Mouse (Mus musculus) liver, adult 2 months (tissue): Measurements from ENCODE around the gene Spem2. TPM values are rescaled to one million over a fixed set of nuclear protein-coding genes. Genes with fewer than 3 reads are reported as not detected.

Experiments used
- DNase-seq: peaks from one replicate; pipeline ENCODE4 v3.0.0-alpha.2; 2011; ENCODE audit warnings: low read depth, low spot score; ENCODE audit errors: extremely low read depth
- H3K27ac ChIP-seq: fragments of 200-500 bp; replicated peaks from 2 replicates; pipeline ENCODE4 v1.5.1; 2012; ENCODE audit warnings: low read depth, mild to moderate bottlenecking, control low read depth, inconsistent platforms, low read length; ENCODE audit not compliant: insufficient read depth
- H3K27me3 ChIP-seq: fragments of 200-500 bp; 2 replicates; pipeline ENCODE4 v1.6.1; 2012; ENCODE audit warnings: mild to moderate bottlenecking, moderate library complexity, low read length, inconsistent platforms; ENCODE audit not compliant: control insufficient read depth, insufficient read depth
- H3K36me3 ChIP-seq: fragments of 200-500 bp; 2 replicates; pipeline ENCODE4 v1.6.1; 2012; ENCODE audit warnings: low read length, inconsistent platforms; ENCODE audit not compliant: control insufficient read depth, insufficient read depth
- H3K4me1 ChIP-seq: fragments of 200-500 bp; 2 replicates; pipeline ENCODE4 v1.6.1; 2011; ENCODE audit warnings: low read length; ENCODE audit not compliant: control insufficient read depth, insufficient read depth
- H3K4me3 ChIP-seq: fragments of 200-500 bp; 2 replicates; pipeline ENCODE4 v1.5.1; 2011; ENCODE audit warnings: low read depth, mild to moderate bottlenecking, control low read depth, low read length, moderate library complexity; ENCODE audit not compliant: insufficient read depth
- H3K79me2 ChIP-seq: fragments of 200-500 bp; 2 replicates; pipeline ENCODE4 v1.6.1; 2012; ENCODE audit warnings: inconsistent platforms, mild to moderate bottlenecking, low read length, moderate library complexity; ENCODE audit not compliant: control insufficient read depth, insufficient read depth
- H3K9ac ChIP-seq: fragments of 200-500 bp; 2 replicates; pipeline ENCODE4 v1.6.1; 2012; ENCODE audit warnings: low read depth, mild to moderate bottlenecking, control low read depth, inconsistent platforms, low read length
- CTCF ChIP-seq: fragments of 200-500 bp; IDR thresholded peaks from 2 replicates; pipeline ENCODE4 v1.5.1; 2011; ENCODE audit warnings: low read depth, low read length, control low read depth
- POLR2A ChIP-seq: fragments of 200-500 bp; IDR thresholded peaks from 2 replicates; pipeline ENCODE4 v1.6.1; 2011; ENCODE audit warnings: low read length, control low read depth; ENCODE audit not compliant: insufficient read depth; ENCODE audit errors: extremely low read depth
- WGBS: fragments of 180-500 bp; shearing (Covaris S2); methylation state at CpG from one replicate; pipeline ENCODE4 v1.1.7; 2018; 5-methylcytosine and 5-hydroxymethylcytosine counted together
- polyA plus RNA-seq: library from polyadenylated mRNA; depleted of rRNA; stranded (reverse); fragments of >200 nt; gene quantifications from 2 replicates; pipeline ENCODE4 v1.2.3, GENCODE M21; 2012
- total RNA-seq: library from RNA; depleted of rRNA; stranded (reverse); fragments of >200 nt; gene quantifications from 2 replicates; pipeline ENCODE4 v1.2.3, GENCODE M21; 2014

The Spem2 gene
- total and polyA plus RNA-seq, 2 experiments, result not detected

DNA sequence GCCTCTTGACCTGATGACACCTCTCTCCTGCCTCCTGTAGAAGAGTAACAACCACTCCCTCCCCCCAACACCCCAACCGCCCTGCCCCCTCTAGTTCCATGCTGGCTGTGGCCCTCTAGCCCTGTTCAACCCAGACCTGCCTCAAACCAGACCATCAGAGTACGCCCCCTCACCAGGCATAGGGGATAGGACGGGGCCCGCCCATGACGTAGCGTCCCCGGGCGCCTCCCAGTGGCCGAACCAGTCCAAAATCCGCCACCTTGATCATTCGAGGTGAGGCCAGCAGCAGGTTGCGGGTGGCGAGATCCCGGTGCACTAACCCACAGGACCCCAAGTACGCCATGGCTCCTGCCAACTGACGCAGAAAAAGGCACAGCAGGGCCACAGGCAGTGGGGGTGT is 37.1 kb upstream of the Spem2 start:
- H3K4me3 ChIP-seq, result no peak overlapping the region
- TF ChIP-seq CTCF, result peak; percentile 51
- no peak for TF ChIP-seq POLR2A
- no peak for DNase-seq
- no peaks in the 10 kb centered on the region; the same call in 1 of the 2 replicates for H3K36me3 ChIP-seq
- no peak overlapping the region for H3K27ac ChIP-seq
- 52% methylated on average over 16 of the region's 16 CpGs for WGBS
- H3K4me1 ChIP-seq, result no peaks in the 10 kb centered on the region
- H3K9ac ChIP-seq, result no peak overlapping the region
- no peaks in the 10 kb centered on the region for H3K79me2 ChIP-seq
- H3K27me3 ChIP-seq, result no peaks in the 10 kb centered on the region

DNA sequence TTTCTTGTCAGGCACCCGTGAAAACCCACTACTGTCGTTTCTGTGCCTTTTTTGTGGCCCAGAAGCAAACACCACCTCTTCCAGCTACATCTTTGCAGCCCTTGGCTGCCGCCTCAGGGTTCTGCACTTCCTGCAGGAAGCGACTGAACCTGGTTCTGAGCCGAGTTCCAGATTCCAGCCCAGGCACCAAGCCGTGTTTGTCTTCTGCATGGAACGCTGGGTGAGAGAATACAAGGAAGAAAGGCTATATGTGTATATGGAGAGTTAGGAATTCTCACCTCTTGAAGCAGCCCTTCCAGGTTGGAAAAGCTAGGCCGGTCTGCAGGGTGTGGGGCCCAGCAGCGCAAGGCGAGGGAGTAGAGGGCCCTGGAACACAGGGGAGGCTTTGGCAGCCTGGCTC is 36.4 kb upstream of the Spem2 start:
- 81% methylated on average over 10 of the region's 10 CpGs for WGBS
- H3K79me2 ChIP-seq, result no peaks in the 10 kb centered on the region
- H3K4me1 ChIP-seq, result no peaks in the 10 kb centered on the region
- no peaks in the 10 kb centered on the region; the same call in 1 of the 2 replicates for H3K36me3 ChIP-seq
- no peak for TF ChIP-seq CTCF
- no peak for TF ChIP-seq POLR2A
- H3K4me3 ChIP-seq, result no peak overlapping the region
- H3K9ac ChIP-seq, result no peak overlapping the region
- H3K27me3 ChIP-seq, result no peaks in the 10 kb centered on the region
- no peak for DNase-seq
- H3K27ac ChIP-seq, result no peak overlapping the region

DNA sequence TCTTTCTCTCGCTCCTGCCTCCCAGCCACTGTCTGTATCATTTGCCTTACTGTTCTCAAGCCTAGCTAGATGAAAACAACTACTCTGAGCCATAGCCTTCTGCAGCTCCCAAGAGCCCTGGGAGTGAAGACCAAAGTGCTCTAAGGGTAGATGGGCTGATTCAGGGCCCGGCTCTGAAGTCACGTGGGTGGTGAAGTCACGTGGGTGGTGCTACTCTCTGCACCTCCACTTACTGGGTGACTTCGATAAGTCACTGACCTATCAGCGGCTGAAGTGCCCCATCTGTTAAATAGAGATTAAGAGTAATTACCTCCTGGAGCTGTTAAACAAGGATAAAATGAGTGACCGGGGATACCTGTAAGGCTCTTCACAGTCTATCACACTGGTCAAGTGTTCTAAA is 35.7 kb upstream of the Spem2 start:
- H3K9ac ChIP-seq, result no peak overlapping the region
- peak; percentile 25 for DNase-seq
- H3K79me2 ChIP-seq, result no peaks in the 10 kb centered on the region
- WGBS, result 52% methylated on average over 7 of the region's 7 CpGs
- no peak overlapping the region for H3K27ac ChIP-seq
- H3K4me1 ChIP-seq, result no peaks in the 10 kb centered on the region
- no peaks in the 10 kb centered on the region; the same call in 1 of the 2 replicates for H3K36me3 ChIP-seq
- TF ChIP-seq POLR2A (no peak), CTCF (no peak)
- no peak overlapping the region for H3K4me3 ChIP-seq
- no peaks in the 10 kb centered on the region for H3K27me3 ChIP-seq

DNA sequence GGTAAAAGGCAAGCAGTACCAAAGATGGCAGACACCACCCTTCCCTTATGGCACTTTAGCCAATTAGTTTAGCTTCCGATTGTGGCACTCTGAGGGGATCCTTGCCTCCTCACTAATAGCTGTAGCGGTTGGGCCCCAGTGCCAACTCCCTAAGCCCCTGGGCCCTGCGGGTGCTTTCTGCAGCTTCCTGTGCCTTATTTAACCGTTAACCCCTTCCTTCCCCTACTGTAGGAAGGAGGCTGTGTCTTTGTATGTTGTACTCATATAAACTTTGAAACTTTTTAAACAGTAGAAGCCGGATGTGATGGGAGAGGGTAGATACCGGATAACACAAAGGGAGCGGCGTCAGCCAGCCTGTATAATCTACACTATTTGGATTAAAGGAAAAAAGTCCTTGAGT is 32.5 kb upstream of the Spem2 start:
- Histone ChIP-seq H3K4me1 (0 out of 2 replicates have a peak, but pooled peaks cover 3% of the 10 kb centered on the region), H3K79me2 (no peaks in the 10 kb centered on the region), H3K4me3 (no peak overlapping the region), H3K36me3 (no peaks in the 10 kb centered on the region; the same call in 1 of the 2 replicates), H3K9ac (no peak overlapping the region), H3K27ac (no peak overlapping the region), H3K27me3 (no peaks in the 10 kb centered on the region)
- 77% methylated on average over 8 of the region's 8 CpGs for WGBS
- no peak for DNase-seq
- no peak for TF ChIP-seq CTCF
- TF ChIP-seq POLR2A, result no peak

DNA sequence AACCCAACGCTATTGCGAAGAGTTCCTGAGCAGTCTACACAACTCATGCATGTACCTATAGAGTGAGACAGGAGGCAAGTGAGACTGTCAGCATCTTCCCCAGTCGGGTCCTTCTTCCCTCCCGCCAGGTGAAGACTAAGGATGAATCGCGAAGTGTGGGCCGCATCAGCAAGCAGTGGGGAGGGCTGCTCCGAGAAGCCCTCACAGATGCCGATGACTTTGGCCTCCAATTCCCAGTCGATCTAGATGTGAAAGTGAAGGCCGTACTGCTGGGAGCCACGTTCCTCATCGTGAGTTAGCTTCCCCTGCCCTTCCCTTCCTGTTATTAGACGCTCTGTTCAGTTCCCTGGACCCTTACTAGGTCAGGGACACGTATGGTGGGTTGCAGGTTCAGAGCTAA is 31.6 kb upstream of the Spem2 start:
- H3K27ac ChIP-seq, result no peak overlapping the region
- H3K27me3 ChIP-seq, result no peaks in the 10 kb centered on the region
- H3K9ac ChIP-seq, result no peak overlapping the region
- peaks cover 8% of the 10 kb centered on the region for H3K4me1 ChIP-seq
- TF ChIP-seq POLR2A (no peak), CTCF (no peak)
- no peaks in the 10 kb centered on the region; the same call in 1 of the 2 replicates for H3K36me3 ChIP-seq
- WGBS, result 87% methylated on average over 15 of the region's 15 CpGs
- no peak for DNase-seq
- H3K79me2 ChIP-seq, result no peaks in the 10 kb centered on the region
- H3K4me3 ChIP-seq, result no peak overlapping the region

DNA sequence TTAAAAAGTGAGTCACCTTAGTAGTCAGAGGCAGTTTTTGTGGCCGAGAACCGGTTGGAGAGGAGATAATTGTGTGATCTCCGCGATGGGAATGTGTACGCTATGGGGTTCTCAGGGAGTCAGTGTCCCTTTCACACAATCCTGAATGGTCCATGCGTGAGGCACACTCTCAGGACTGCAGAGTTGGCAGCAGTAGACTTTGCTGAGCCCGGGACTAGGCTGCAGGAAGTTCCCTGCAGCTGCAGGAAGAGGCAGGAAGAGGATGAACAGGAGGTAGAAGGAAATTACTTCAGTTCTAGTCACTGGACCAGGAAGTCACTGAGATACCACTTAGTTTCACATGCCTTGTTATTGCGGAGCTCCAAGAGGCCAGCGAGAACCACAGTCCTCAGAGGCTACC is 30.9 kb upstream of the Spem2 start:
- H3K36me3 ChIP-seq, result no peaks in the 10 kb centered on the region; the same call in 1 of the 2 replicates
- no peak overlapping the region for H3K9ac ChIP-seq
- H3K27ac ChIP-seq, result 0 out of 2 replicates have a peak overlapping the region, but pooled peaks have one; percentile 17

More for the DNA sequence above, 30.9 kb upstream of the Spem2 start:
- 78% methylated on average over 9 of the region's 9 CpGs for WGBS
- TF ChIP-seq POLR2A (no peak), CTCF (no peak)
- Histone ChIP-seq H3K79me2 (no peaks in the 10 kb centered on the region), H3K4me3 (no peak overlapping the region), H3K4me1 (peaks cover 8% of the 10 kb centered on the region), H3K27me3 (no peaks in the 10 kb centered on the region)
- DNase-seq, result no peak
